Comparison of ENCODE assay signal across 9 mouse cellular contexts in genomic region chr3:97337306-97337705, GRCm38 (mm10). TPM values are rescaled to one million over a fixed set of nuclear protein-coding genes. Genes with fewer than 3 reads are reported as not detected.
DNase-seq lines count a peak whose midpoint lies in the region; ATAC-seq lines count a peak whose summit lies in the region.
"Had no signal": no experiment of that assay in that cellular context is flagged by ENCODE, and none has a peak within 500 bp of the region (broad histone marks: within the 10 kb centered on the region; RNA-seq: fewer than 3 reads in every experiment).

No protein-coding gene starts in this region.

- H3K4me1 ChIP-seq in midbrain, embryonic 11.5 days (ENCODE audit: control insufficient read depth, insufficient read depth, low read length) = peaks cover 4% of the 10 kb centered on the region

- no peak overlapping the region for H3K4me3 ChIP-seq in midbrain, embryonic 11.5 days (ENCODE audit: low read depth, low read length)
- H3K4me3 ChIP-seq: megakaryocyte, embryonic 14.5 days had no signal

- no peak for ATAC-seq in midbrain, embryonic 11.5 days (ENCODE audit: low FRiP score)

- no peaks in the 10 kb centered on the region for H3K36me3 ChIP-seq in midbrain, embryonic 11.5 days (ENCODE audit: control insufficient read depth, insufficient read depth, low read length)

- peak; percentile 24 for DNase-seq in adrenal gland, adult 2 months
- DNase-seq in adrenal gland, adult 18-20 months (ENCODE audit: low spot score in 2 of 2) = no peak
- DNase-seq in urinary bladder, postnatal 14 days (ENCODE audit: low spot score) = peak; percentile 50
- DNase-seq in urinary bladder, adult 2 months (ENCODE audit: low spot score) = no peak
- peak; percentile 31 to 52 for DNase-seq in left cerebral cortex, adult 8-10 months (ENCODE audit: low spot score in 2 of 2)
- peak; percentile 39 to 43 for DNase-seq in right cerebral cortex, postnatal 36 days (ENCODE audit: low spot score in 2 of 2)
- no peak for DNase-seq in spleen, adult 18-20 months
- no peak for DNase-seq in midbrain, embryonic 11.5 days (ENCODE audit: low spot score, missing footprints)

- no peaks in the 10 kb centered on the region for H3K27me3 ChIP-seq in midbrain, embryonic 11.5 days (ENCODE audit: control insufficient read depth, insufficient read depth, low read length)

- no peaks in the 10 kb centered on the region for H3K9me3 ChIP-seq in midbrain, embryonic 11.5 days (ENCODE audit: control insufficient read depth, low read length)
- H3K9me3 ChIP-seq: megakaryocyte, embryonic 14.5 days had no signal

- 77% methylated on average over 11 of the region's 11 CpGs for WGBS in midbrain, embryonic 11.5 days

- no peak overlapping the region for H3K9ac ChIP-seq in midbrain, embryonic 11.5 days (ENCODE audit: low read length)

- no peak overlapping the region for H3K27ac ChIP-seq in midbrain, embryonic 11.5 days (ENCODE audit: low read depth, low read length)

- no peak overlapping the region for H3K4me2 ChIP-seq in midbrain, embryonic 11.5 days

RNA-seq across cellular contexts. Expression of gene Bcl9, which starts 39.6 kb away (rescaled TPM):
- total RNA-seq in adrenal gland, adult 2 months (2021) = 10 to 100 TPM; 13.1 to 16.9 TPM
- polyA plus RNA-seq in adrenal gland, adult 2 months (2012; rRNA removed) = 10.2 and 14.4 TPM in 2 replicates
- total RNA-seq in adrenal gland, adult 18-20 months (2021) = 10 to 100 TPM; 10.7 to 12.8 TPM
- 6.9 and 15.1 TPM in 2 replicates for polyA plus RNA-seq in urinary bladder, adult 2 months (2012; rRNA removed)
- total RNA-seq in left cerebral cortex, adult 8-10 months (2022) = 10 to 100 TPM; 43.1 to 54.8 (median 50.6) TPM
- 59.8 and 60.3 TPM in 2 replicates for polyA plus RNA-seq in midbrain, embryonic 11.5 days (2014; fragmentation: Nextera tagmentation; extraction: Ambion mirVana)

Comparison
In these comparisons a context has a peak if more than half of its experiments do, and no peak if none do; other contexts are left out.
1. DNase-seq: peak in adrenal gland, adult 2 months (single experiment), urinary bladder, postnatal 14 days (single experiment), left cerebral cortex, adult 8-10 months (2 of 2) and right cerebral cortex, postnatal 36 days (2 of 2); none in adrenal gland, adult 18-20 months (0 of 2), urinary bladder, adult 2 months (single experiment), spleen, adult 18-20 months (0 of 2) and midbrain, embryonic 11.5 days (single experiment).